Mouse (Mus musculus): ENCODE measurements around the gene Aco2.

DNA sequence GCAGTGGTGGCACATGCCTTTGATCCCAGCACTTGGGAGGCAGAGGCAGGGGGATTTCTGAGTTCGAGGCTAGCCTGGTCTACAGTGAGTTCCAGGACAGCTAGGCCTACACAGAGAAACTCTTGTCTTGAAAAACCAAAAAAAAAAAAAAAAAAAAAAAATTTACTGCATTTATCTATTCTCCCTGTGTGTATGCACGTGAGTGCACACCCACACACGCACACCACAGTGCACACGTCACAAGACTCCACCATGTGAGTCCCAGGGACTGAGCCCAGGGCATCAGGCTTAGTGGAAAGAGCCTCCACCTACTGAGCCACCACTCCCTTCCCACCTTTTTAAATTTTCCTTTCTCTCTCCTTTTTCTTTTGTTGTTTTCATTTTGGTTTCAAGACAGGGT, 41.6 kb upstream of the Aco2 start:
- no peak for TF ChIP-seq CTCF (IDR thresholded peaks at IDR 0.05)
- no peak for TF ChIP-seq POLR2A (IDR thresholded peaks at IDR 0.05; ENCODE audit: insufficient read depth, low read depth, low read length)
- TF ChIP-seq EP300 (IDR thresholded peaks at IDR 0.05; ENCODE audit: insufficient read depth, low read depth, low read length) = no peak

Measured in heart, adult 2 months (tissue).